Mouse (Mus musculus) thymus, postnatal 25 days (tissue): ENCODE data around the gene Dbh.

Experiments used
- DNase-seq: peaks from one replicate; pipeline ENCODE4 v3.0.0; 2022

Dbh gene

GRCm38 (mm10) chr2:27226572-27226971, 61.5 kb downstream of the Dbh start:
- no peak for DNase-seq

DNA sequence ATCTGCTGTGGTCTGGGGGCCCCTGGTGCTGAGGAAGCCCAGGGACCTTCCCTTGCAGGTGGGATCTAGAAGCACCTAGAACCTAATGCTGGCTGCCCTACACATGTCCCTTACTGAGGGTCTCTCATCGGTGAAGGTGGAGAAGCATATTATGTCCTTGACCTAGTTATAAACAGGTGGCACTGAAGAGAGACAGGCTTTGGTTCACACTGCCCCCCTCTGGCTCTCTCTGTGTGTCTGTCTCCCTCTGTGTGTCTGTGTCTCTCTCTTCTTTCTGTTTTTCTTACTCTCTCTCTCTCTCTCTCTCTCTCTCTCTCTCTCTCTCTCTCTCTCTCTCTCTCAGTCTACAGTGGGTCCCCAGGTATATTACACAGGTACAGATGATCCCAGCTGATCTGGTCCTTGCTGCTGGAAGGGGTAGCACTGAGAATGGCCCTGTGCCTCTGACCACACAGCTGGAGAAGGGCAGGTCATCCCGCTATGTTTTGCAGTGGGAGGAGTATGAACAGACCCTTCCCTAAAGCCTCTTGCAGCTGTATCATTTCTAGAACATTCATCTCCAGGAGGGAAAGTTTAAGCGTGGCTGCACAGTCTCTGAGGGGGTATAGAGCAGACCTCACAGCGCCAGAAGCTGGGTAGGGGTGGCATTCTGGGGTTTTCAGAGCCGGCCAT, 63.9 kb downstream of the Dbh start:
- peak; percentile 68 for DNase-seq

GRCm38 (mm10) chr2:27229481-27230105, 64.6 kb downstream of the Dbh start:
- DNase-seq, result no peak

DNA sequence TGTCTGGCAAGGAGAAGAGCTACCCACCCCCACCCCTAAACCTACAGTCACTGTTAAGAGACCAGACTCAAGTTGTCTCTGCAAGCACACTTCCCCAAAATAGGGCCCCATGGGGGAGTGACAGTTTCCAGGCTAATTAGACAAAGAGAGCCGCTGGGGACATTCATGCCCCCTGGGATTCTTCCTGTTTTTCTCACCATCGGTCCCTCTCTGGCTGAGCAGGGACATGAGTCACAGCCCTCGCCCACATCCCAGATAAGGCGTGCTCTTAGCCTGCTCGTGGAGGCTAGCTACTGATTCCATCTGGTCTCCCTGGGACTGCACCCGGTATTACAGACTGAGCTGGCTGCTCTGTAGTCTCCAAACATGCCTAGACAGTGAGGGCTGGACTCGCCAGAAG, 67.3 kb downstream of the Dbh start:
- DNase-seq, result no peak
